Mouse (Mus musculus) spleen, adult 2 months (tissue): ENCODE measurements around the gene Chn1. TPM values are rescaled to one million over a fixed set of nuclear protein-coding genes. Genes with fewer than 3 reads are reported as not detected.

Experiments
- DNase-seq, 2 experiments: peaks; one replicate each; pipeline versions ENCODE4 v3.0.0 to v3.0.0-alpha.2; 2012 to 2021; ENCODE audit warnings: low spot score in 2 of 2, low read depth in 1 of 2
- H3K27ac ChIP-seq: fragments of 200-500 bp; 2 replicates; pipeline ENCODE4 v1.5.1; 2012; ENCODE audit warnings: low read length, inconsistent platforms; ENCODE audit not compliant: insufficient read depth
- H3K27me3 ChIP-seq: fragments of 200-500 bp; 2 replicates; pipeline ENCODE4 v1.6.1; 2012; ENCODE audit warnings: mild to moderate bottlenecking, moderate library complexity, low read length, inconsistent platforms; ENCODE audit not compliant: control insufficient read depth, insufficient read depth
- H3K36me3 ChIP-seq: fragments of 200-500 bp; 2 replicates; pipeline ENCODE4 v1.6.1; 2012; ENCODE audit warnings: mild to moderate bottlenecking, low read length, inconsistent platforms; ENCODE audit not compliant: control insufficient read depth, insufficient read depth
- H3K4me1 ChIP-seq: fragments of 200-500 bp; 2 replicates; pipeline ENCODE4 v1.6.1; 2011; ENCODE audit warnings: inconsistent platforms; ENCODE audit not compliant: control insufficient read depth, insufficient read depth, insufficient read length
- H3K4me3 ChIP-seq: fragments of 200-500 bp; 2 replicates; pipeline ENCODE4 v1.5.1; 2011; ENCODE audit warnings: mild to moderate bottlenecking, inconsistent platforms; ENCODE audit not compliant: insufficient read depth, insufficient read length; ENCODE audit errors: extremely low read depth
- CTCF ChIP-seq: fragments of 200-500 bp; IDR thresholded peaks from 2 replicates; pipeline ENCODE4 v1.5.1; 2011; ENCODE audit warnings: mild to moderate bottlenecking, inconsistent platforms; ENCODE audit not compliant: insufficient read depth, insufficient read length, insufficient replicate concordance; ENCODE audit errors: extremely low read depth
- POLR2A ChIP-seq: fragments of 200-500 bp; IDR thresholded peaks from 2 replicates; pipeline ENCODE4 v1.6.1; 2011; ENCODE audit warnings: low read depth, low read length, inconsistent platforms
- WGBS: fragments of 180-500 bp; shearing (Covaris S2); methylation state at CpG from one replicate; pipeline ENCODE4 v1.1.7; 2018; 5-methylcytosine and 5-hydroxymethylcytosine counted together
- polyA plus RNA-seq: library from polyadenylated mRNA; depleted of rRNA; stranded (reverse); fragments of >200 nt; gene quantifications from 2 replicates; pipeline ENCODE4 v1.2.3, GENCODE M21; 2012

Gene Chn1
- polyA plus RNA-seq, 1 experiment: 0.91 TPM

DNA sequence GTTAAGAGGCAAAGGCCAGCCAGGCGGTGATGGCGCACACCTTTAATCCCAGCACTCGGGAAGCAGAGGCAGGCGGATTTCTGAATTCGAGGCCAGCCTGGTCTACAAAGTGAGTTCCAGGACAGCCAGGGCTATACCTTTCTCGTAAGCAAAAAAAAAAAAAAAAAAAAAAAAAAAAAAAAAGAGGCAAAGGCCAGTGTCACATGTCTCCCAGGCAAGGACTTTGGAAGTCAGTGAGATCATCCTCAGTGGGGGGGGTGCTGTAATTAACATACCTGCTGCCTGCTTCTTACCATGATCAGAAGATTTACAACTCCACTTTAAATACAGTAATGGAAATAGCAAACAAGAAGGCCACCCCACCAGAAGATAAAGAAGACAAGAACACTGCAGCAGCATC, 137.5 kb downstream of the Chn1 start:
- TF ChIP-seq CTCF (no peak), POLR2A (no peak)
- Histone ChIP-seq H3K4me3 (no peak overlapping the region), H3K36me3 (no peaks in the 10 kb centered on the region), H3K4me1 (no peaks in the 10 kb centered on the region), H3K27ac (no peak overlapping the region), H3K27me3 (no peaks in the 10 kb centered on the region)
- no peak for DNase-seq
- 88% methylated on average over 6 of the region's 6 CpGs for WGBS

DNA sequence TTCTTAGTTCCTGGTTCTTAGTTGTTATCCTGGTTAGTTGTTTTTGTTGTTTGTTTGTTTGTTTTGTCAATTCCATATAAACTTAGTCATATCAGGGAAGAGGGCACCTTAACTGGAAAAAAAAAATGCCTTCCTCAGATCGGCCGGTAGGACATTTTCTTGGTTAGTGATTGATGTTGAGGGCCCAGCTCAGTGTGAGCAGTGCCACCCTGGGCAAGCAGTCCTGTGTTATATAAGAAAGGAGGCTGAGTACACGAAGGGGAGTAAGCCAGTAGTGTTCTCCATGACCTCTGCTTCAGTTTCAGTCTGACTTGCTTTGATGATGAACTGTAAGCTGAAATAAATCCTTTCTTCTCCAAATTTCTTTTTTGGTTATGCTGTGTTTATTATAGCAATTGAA, 138.8 kb downstream of the Chn1 start:
- Histone ChIP-seq H3K4me3 (no peak overlapping the region), H3K4me1 (no peaks in the 10 kb centered on the region), H3K27me3 (no peaks in the 10 kb centered on the region), H3K36me3 (no peaks in the 10 kb centered on the region), H3K27ac (no peak overlapping the region)
- no peak for DNase-seq
- no peak for TF ChIP-seq POLR2A
- TF ChIP-seq CTCF: no peak
- WGBS: 67% methylated on average over 3 of the region's 3 CpGs

DNA sequence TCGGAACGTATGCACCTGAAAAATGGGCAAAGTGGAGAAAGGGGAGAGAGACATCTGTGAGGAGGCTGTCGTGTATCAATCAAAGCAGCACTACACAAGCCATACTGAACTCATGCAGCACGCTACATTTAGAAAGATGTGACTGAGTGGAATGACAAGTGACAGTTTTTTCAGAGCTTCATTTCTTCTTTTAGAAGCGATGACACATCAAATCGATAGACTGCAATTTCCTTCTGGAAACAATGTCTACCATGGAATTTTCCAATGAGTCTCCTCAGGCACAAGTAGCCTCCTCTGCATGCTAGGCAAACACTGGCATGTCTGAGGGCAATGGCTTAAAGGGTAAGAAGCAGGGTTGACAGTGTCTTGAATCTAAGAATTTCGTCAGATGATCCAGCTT, 143.3 kb downstream of the Chn1 start:
- WGBS: 81% methylated on average over 7 of the region's 7 CpGs
- H3K4me1 ChIP-seq: no peaks in the 10 kb centered on the region
- H3K4me3 ChIP-seq: no peak overlapping the region
- DNase-seq: no peak
- no peaks in the 10 kb centered on the region for H3K36me3 ChIP-seq
- no peak for TF ChIP-seq CTCF
- no peak for TF ChIP-seq POLR2A
- no peaks in the 10 kb centered on the region for H3K27me3 ChIP-seq
- no peak overlapping the region for H3K27ac ChIP-seq

DNA sequence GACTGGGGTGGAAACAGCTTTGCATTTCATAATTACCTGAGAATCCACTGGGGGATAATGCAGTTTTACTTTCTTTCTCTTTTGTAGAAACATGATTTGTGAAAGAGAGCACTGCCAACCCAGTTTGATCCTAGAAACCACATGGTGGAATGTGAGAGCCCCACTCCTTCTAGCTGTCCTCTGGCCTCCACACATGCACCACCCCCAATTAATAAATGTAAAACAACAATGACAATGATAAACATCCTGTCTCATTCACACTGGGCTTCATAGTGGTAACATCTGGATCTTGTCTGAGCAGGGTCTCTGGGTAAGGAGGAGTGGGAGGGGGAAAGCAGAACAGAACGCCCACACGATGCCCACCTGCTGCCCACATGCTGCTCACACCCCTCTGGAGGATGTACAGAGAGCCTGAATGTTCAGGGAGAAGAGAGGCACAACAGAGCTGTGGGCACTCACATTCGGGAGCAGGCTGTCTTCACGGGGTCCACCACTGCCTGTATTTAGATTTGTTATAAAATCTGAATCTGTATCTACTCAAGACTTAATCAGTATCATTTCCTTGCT, 156.6 kb downstream of the Chn1 start:
- TF ChIP-seq CTCF (no peak), POLR2A (no peak)
- WGBS: 79% methylated on average over 4 of the region's 4 CpGs
- H3K27ac ChIP-seq: no peak overlapping the region
- no peaks in the 10 kb centered on the region for H3K27me3 ChIP-seq
- H3K4me1 ChIP-seq: no peaks in the 10 kb centered on the region
- H3K36me3 ChIP-seq: no peaks in the 10 kb centered on the region
- DNase-seq: no peak
- no peak overlapping the region for H3K4me3 ChIP-seq

DNA sequence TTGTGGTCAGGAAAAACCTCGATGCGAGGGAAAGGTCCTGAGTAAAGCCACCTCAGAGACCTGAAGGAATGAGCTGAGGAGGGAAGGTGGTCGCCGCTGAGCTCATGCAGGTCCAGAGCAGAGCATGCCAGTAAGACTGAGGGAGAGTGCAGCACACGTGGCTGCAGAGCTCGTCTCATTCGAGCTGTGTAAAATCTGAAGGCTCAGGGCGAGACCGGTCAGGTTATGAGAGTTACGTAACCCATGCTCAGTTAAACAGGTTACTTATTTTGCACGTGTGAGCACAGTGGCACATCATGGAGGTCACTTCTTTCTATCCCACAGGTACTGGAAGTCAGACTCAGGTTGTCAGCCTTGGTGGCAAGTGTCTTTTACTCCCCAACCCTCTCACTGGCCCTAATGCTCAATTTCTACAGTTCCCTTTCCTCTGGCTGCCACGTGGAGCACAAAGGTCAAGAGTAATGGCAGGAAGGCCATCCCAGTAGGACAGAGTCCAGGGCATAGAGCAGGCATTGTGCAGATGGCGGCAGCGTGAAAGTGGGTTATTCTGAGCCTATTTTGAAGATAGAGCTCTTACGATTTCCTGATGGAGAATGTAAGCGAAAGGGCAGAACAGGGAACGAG, 158.6 kb downstream of the Chn1 start:
- no peak for TF ChIP-seq POLR2A
- no peak for TF ChIP-seq CTCF
- H3K4me1 ChIP-seq: no peaks in the 10 kb centered on the region
- no peaks in the 10 kb centered on the region for H3K36me3 ChIP-seq
- H3K27ac ChIP-seq: no peak overlapping the region
- DNase-seq: no peak
- no peaks in the 10 kb centered on the region for H3K27me3 ChIP-seq
- 84% methylated on average over 17 of the region's 17 CpGs for WGBS
- H3K4me3 ChIP-seq: no peak overlapping the region

DNA sequence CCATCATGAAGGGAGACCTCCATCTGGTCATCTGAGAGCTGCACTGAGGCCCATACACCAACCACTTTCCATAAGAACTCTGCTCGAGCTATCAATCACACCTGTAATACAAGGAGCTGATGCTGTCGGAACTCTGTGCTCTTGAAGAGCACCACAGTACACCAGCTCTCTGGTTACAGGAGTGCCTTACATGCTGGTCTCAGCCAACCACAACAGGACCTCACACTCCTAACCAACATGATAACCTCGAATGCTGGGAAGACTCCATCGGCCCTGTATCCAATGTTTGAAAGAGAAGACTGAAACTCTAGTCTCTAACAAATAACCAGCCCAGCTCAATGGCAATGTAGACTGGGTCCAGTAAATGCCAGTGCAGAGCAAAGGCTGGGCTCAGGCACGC, 159.7 kb downstream of the Chn1 start:
- Histone ChIP-seq H3K4me1 (no peaks in the 10 kb centered on the region), H3K27me3 (no peaks in the 10 kb centered on the region), H3K27ac (no peak overlapping the region), H3K4me3 (no peak overlapping the region), H3K36me3 (no peaks in the 10 kb centered on the region)
- 84% methylated on average over 5 of the region's 5 CpGs for WGBS
- no peak for DNase-seq
- TF ChIP-seq POLR2A (no peak), CTCF (no peak)

DNA sequence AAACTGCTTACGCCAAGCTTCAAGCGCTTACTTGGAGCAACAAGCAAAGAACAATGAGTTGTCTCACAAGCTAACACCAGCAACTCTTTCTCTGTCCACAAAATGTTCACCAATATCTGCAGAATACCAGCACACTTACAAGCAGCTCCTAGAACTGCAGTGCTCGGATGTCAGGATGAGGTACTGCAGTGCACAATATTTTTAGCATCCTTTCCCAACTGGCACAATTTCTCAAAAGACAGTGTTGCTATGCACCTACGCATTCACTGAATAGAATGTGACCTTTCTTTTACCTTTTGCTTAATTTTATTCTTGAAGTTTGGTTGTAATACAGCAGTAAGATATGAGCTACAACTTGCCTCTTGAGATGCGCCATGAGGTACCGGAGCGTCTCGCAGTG, 160.8 kb downstream of the Chn1 start:
- WGBS: 93% methylated on average over 8 of the region's 8 CpGs
- TF ChIP-seq POLR2A: no peak
- TF ChIP-seq CTCF: no peak
- no peak overlapping the region for H3K4me3 ChIP-seq
- no peak for DNase-seq
- no peak overlapping the region for H3K27ac ChIP-seq
- H3K4me1 ChIP-seq: no peaks in the 10 kb centered on the region
- no peaks in the 10 kb centered on the region for H3K27me3 ChIP-seq
- no peaks in the 10 kb centered on the region for H3K36me3 ChIP-seq
